Mouse (Mus musculus): ENCODE data around the gene Gm13697. TPM values are rescaled to one million over a fixed set of nuclear protein-coding genes. Genes with fewer than 3 reads are reported as not detected.

The Gm13697 gene
- polyA plus RNA-seq, 1 experiment, result not detected

DNA sequence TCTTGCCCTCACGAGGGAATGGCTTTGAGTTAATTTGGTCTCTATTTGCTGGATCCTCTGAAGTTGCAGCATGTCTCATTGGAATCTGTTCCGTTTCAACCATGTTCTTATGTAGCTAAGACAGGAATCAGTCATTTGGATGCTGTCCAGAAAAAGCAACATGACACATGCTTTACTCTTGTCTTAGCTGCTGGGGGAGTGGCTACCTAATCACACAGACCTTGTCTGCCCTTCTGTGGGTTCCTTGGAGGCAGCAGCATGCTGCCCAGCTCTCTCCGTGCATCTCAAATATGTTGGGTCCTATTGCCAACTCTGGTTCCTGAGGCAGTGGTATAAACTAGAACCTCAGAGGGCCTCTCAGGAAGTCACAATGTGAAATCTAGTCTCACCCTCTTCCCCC lies 33.8 kb downstream of the Gm13697 start:
- peak overlapping the region; percentile 8 for H3K4me2 ChIP-seq (ENCODE audit: low read depth)
- no peak overlapping the region for H3K4me3 ChIP-seq
- no peaks in the 10 kb centered on the region for H3K27me3 ChIP-seq (ENCODE audit: control insufficient read depth, insufficient read depth, insufficient read length)
- TF ChIP-seq POLR2A (IDR thresholded peaks at IDR 0.05; ENCODE audit: insufficient read length, low read depth) (no peak), TCF12 (IDR thresholded peaks at IDR 0.05; ENCODE audit: insufficient read depth, poor library complexity, severe bottlenecking) (no peak), POLR2AphosphoS2 (IDR thresholded peaks at IDR 0.05; ENCODE audit: insufficient read length, low read depth) (no peak), E2F4 (IDR thresholded peaks at IDR 0.05; ENCODE audit: insufficient read depth) (no peak), REST (IDR thresholded peaks at IDR 0.05; ENCODE audit: insufficient read depth, insufficient read length) (no peak), SRF (IDR thresholded peaks at IDR 0.05; ENCODE audit: control insufficient read depth, insufficient read length, low read depth) (no peak), CEBPB (IDR thresholded peaks at IDR 0.05; ENCODE audit: insufficient read depth, poor library complexity, severe bottlenecking) (no peak), MYOG (IDR thresholded peaks at IDR 0.05; ENCODE audit: control insufficient read depth in 1 of 3, insufficient read depth in 1 of 3, insufficient read length in 2 of 3, low read depth in 2 of 3) (no peak), MAX (IDR thresholded peaks at IDR 0.05; ENCODE audit: low read depth) (no peak), USF1 (IDR thresholded peaks at IDR 0.05; ENCODE audit: low read depth) (no peak)
- no peaks in the 10 kb centered on the region for H3K79me2 ChIP-seq (ENCODE audit: control insufficient read depth, insufficient read depth)
- H3K36me3 ChIP-seq (ENCODE audit: control insufficient read depth, insufficient read depth), result no peaks in the 10 kb centered on the region
- no peak overlapping the region for H3ac ChIP-seq (ENCODE audit: control insufficient read depth, insufficient read length)

DNA sequence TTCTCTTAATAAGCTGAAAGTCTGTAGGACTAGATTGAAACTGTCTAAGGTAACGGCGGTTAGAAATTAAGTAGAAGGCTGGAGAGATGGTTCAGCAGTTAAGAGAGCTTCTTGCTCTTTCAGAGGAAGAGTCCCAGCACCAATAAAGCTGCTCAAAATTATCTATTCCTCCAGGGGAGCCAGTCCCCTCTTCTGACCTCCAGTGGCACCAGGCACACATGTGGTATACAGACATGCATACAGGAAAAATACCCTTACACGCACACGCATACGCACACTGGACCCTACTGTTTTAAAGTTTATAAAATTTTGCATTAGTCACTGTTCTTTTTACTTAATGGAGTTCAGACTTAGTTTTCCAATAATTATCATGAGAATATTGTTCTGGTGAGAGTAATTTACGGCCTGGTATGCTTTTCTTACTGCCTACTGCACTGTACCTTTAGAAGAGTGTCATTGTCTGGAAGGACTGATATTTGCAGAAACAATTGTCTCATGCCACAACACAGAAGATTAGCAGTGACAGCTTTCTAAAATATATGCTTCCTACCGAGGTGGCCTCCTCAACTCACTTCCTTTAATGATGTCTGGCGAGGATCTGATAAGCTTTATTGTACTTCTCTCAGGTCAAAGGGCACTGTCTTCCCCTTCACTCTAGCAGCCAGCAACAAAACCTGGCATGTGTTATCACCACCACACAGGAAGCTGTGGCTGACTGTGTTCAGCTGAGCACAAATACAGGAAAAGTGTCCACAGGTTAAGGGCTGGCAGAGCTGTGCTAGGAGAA lies 35.2 kb downstream of the Gm13697 start:
- H3K4me2 ChIP-seq (ENCODE audit: low read depth), result no peak overlapping the region
- no peaks in the 10 kb centered on the region for H3K36me3 ChIP-seq (ENCODE audit: control insufficient read depth, insufficient read depth)
- TF ChIP-seq CEBPB (IDR thresholded peaks at IDR 0.05; ENCODE audit: insufficient read depth, poor library complexity, severe bottlenecking) (no peak), TCF12 (IDR thresholded peaks at IDR 0.05; ENCODE audit: insufficient read depth, poor library complexity, severe bottlenecking) (no peak), MYOD1 (IDR thresholded peaks at IDR 0.05; ENCODE audit: control insufficient read depth in 1 of 3, insufficient read length in 2 of 3, low read depth in 2 of 3) (no peak), POLR2A (IDR thresholded peaks at IDR 0.05; ENCODE audit: insufficient read length, low read depth) (no peak), SRF (IDR thresholded peaks at IDR 0.05; ENCODE audit: control insufficient read depth, insufficient read length, low read depth) (no peak), REST (IDR thresholded peaks at IDR 0.05; ENCODE audit: insufficient read depth, insufficient read length) (no peak), MAX (IDR thresholded peaks at IDR 0.05; ENCODE audit: low read depth) (no peak), USF1 (IDR thresholded peaks at IDR 0.05; ENCODE audit: low read depth) (no peak), E2F4 (IDR thresholded peaks at IDR 0.05; ENCODE audit: insufficient read depth) (no peak), MYOG (IDR thresholded peaks at IDR 0.05; ENCODE audit: control insufficient read depth in 1 of 3, insufficient read depth in 1 of 3, insufficient read length in 2 of 3, low read depth in 2 of 3) (no peak)
- no peak overlapping the region for H3K4me3 ChIP-seq
- no peaks in the 10 kb centered on the region for H3K27me3 ChIP-seq (ENCODE audit: control insufficient read depth, insufficient read depth, insufficient read length)
- no peaks in the 10 kb centered on the region for H3K79me2 ChIP-seq (ENCODE audit: control insufficient read depth, insufficient read depth)
- H3ac ChIP-seq (ENCODE audit: control insufficient read depth, insufficient read length), result no peak overlapping the region

DNA sequence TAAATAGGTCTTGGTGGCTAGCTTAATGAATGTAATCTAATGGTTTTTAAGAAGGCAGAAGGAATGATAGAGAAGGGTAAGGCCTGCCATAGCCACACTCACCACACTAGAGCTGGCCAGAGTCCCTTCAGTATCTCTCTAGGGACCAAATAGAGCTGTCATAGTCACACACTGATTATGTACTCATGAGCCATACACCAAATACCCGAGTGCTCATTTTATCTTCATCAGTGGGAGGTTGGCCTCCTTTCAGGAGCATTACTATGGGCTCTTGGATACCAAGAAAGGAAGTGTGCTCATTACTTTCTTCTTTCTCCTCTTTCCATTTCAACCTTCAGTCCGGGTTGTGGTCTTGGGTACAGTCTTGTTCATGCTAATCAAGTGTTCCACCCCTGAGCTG lies 37.4 kb downstream of the Gm13697 start:
- Histone ChIP-seq H3ac (ENCODE audit: control insufficient read depth, insufficient read length) (no peak overlapping the region), H3K4me2 (ENCODE audit: low read depth) (no peak overlapping the region), H3K79me2 (ENCODE audit: control insufficient read depth, insufficient read depth) (no peaks in the 10 kb centered on the region), H3K36me3 (ENCODE audit: control insufficient read depth, insufficient read depth) (no peaks in the 10 kb centered on the region), H3K4me3 (no peak overlapping the region), H3K27me3 (ENCODE audit: control insufficient read depth, insufficient read depth, insufficient read length) (no peaks in the 10 kb centered on the region)
- TF ChIP-seq TCF12 (IDR thresholded peaks at IDR 0.05; ENCODE audit: insufficient read depth, poor library complexity, severe bottlenecking) (no peak), E2F4 (IDR thresholded peaks at IDR 0.05; ENCODE audit: insufficient read depth) (no peak), SRF (IDR thresholded peaks at IDR 0.05; ENCODE audit: control insufficient read depth, insufficient read length, low read depth) (no peak), TCF3 (IDR thresholded peaks at IDR 0.05; ENCODE audit: insufficient read length, low read depth) (no peak), CEBPB (IDR thresholded peaks at IDR 0.05; ENCODE audit: insufficient read depth, poor library complexity, severe bottlenecking) (no peak), REST (IDR thresholded peaks at IDR 0.05; ENCODE audit: insufficient read depth, insufficient read length) (no peak), POLR2AphosphoS2 (IDR thresholded peaks at IDR 0.05; ENCODE audit: insufficient read length, low read depth) (no peak), MYOG (IDR thresholded peaks at IDR 0.05; ENCODE audit: control insufficient read depth in 1 of 3, insufficient read depth in 1 of 3, insufficient read length in 2 of 3, low read depth in 2 of 3) (no peak), USF1 (IDR thresholded peaks at IDR 0.05; ENCODE audit: low read depth) (no peak), MYOD1 (IDR thresholded peaks at IDR 0.05; ENCODE audit: control insufficient read depth in 1 of 3, insufficient read length in 2 of 3, low read depth in 2 of 3) (no peak)

DNA sequence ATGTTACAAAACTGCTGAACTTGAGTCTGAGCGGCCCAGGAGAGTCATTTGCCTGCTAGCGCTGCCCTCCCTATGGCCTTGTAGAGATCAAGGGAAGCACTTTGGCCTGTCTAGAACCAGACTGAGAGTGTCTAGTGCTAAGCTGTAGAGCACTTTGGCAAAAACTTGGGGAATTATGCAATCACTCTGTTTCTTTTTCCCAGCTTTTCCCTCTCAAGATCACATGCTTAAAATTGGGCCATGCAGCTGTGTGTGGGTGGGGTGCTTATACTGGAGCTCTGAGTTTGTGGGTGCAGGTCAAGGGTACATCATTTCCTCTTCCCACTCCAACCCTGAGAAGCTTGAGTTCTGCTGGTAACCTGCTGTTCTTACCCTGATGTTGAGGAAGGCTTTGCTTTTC lies 38.4 kb downstream of the Gm13697 start:
- no peaks in the 10 kb centered on the region for H3K36me3 ChIP-seq (ENCODE audit: control insufficient read depth, insufficient read depth)
- H3K4me2 ChIP-seq (ENCODE audit: low read depth), result no peak overlapping the region
- H3ac ChIP-seq (ENCODE audit: control insufficient read depth, insufficient read length), result no peak overlapping the region
- H3K4me3 ChIP-seq, result no peak overlapping the region
- TF ChIP-seq E2F4 (IDR thresholded peaks at IDR 0.05; ENCODE audit: insufficient read depth) (no peak), CEBPB (IDR thresholded peaks at IDR 0.05; ENCODE audit: insufficient read depth, poor library complexity, severe bottlenecking) (peak; percentile 81)
- no peaks in the 10 kb centered on the region for H3K79me2 ChIP-seq (ENCODE audit: control insufficient read depth, insufficient read depth)
- H3K27me3 ChIP-seq (ENCODE audit: control insufficient read depth, insufficient read depth, insufficient read length), result no peaks in the 10 kb centered on the region

DNA sequence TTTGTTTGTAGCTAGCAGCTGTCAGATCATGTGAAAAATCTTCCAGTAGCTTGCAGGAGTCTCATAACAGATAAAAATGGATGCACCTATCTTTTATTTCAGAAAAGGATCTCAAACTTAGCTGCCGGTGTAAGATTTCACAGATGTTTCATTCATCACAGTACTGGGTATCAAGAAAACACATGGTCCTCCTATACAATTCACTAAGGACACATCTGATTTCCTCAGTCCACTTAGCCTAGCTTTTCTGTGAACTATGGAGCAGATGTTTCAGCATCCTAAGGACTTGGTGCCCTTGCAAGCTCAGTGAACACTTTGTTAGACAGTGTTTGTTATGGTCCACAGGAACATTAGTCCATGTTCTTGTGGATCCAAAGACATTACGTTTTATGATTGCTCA lies 38.8 kb downstream of the Gm13697 start:
- H3K27me3 ChIP-seq (ENCODE audit: control insufficient read depth, insufficient read depth, insufficient read length), result no peaks in the 10 kb centered on the region
- H3K4me2 ChIP-seq (ENCODE audit: low read depth), result no peak overlapping the region

More for the DNA sequence above, 38.8 kb downstream of the Gm13697 start:
- TF ChIP-seq MYOD1 (IDR thresholded peaks at IDR 0.05; ENCODE audit: control insufficient read depth in 1 of 3, insufficient read length in 2 of 3, low read depth in 2 of 3), result no peak
- TF ChIP-seq TCF12 (IDR thresholded peaks at IDR 0.05; ENCODE audit: insufficient read depth, poor library complexity, severe bottlenecking), result no peak
- Histone ChIP-seq H3K36me3 (ENCODE audit: control insufficient read depth, insufficient read depth) (no peaks in the 10 kb centered on the region), H3ac (ENCODE audit: control insufficient read depth, insufficient read length) (no peak overlapping the region), H3K79me2 (ENCODE audit: control insufficient read depth, insufficient read depth) (no peaks in the 10 kb centered on the region), H3K4me3 (no peak overlapping the region)

All from myocyte (in vitro differentiated cells).